Mouse (Mus musculus): ENCODE measurements around the gene Tmem145. TPM values are rescaled to one million over a fixed set of nuclear protein-coding genes. Genes with fewer than 3 reads are reported as not detected.
A peak's percentile ranks its signal among the peaks of the same experiment; 100 is the strongest.
"Not testable (repeated sequence)": the region's sequence is repeated elsewhere in the genome, so short reads cannot be mapped to it uniquely, and the experiment has no call there.

The Tmem145 gene
- total RNA-seq (2021): 10 to 100 TPM; 47.8 to 55.1 TPM

DNA sequence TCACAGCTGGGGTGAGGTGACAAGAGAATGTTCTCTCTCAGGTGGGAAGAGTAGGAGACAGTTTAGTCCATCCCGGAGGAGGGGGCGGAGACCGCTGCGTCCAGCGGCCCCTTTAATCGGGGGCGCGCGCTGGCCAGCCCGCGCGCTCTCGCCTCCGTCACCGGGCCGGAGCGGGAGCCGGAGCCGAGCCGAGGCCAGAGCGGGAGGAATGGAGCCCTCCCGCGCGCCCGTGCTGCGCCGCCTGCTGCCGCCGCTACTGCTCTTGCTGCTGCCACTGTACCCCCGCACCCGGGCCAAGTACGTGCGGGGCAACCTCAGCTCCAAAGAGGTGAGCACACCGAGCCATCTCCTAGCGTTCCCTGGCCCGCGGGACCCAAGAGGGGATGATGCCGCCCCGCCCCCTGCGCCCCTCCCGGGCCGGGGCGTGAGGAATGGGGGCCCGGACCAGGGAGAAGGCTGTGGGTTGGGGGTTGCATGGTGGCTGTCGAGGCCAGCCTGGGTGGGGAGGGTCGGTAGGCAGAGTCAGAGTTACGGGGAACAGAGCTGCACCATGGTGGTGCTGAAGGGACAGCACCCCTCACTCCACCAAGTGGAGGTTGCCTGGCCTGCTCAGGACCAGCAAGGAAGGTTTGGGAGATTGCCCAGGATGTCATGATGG lies at the start of gene Tmem145:
TSS of gene Tmem145 (plus strand) at position 151 of the 658 bp plus-strand sequence.
- intact Hi-C loops (cut with DNase I): no loop called here
- DNase-seq (ENCODE audit: low spot score in 2 of 2): peak; percentile 35 to 37

DNA sequence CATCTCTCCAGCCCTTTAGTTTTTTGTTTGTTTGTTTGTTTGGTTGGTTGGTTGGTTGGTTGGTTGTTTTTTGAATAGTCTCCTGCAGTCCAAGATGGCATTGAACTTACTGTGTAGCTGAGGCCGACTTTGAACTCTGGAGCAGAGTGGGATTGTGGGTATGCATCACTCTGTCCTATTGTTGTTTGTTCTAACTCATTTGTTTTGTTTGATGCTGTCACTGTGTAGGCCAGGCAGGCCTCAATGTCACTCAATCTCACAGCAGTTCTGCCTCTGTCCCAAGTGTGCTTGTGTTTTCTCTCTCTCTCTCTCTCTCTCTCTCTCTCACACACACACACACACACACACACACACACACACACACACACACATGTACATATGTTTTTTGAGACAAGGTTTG lies 44.0 kb upstream of the Tmem145 start:
- DNase-seq (ENCODE audit: low spot score in 2 of 2): no peak
- intact Hi-C loops (cut with DNase I): no loop called here

DNA sequence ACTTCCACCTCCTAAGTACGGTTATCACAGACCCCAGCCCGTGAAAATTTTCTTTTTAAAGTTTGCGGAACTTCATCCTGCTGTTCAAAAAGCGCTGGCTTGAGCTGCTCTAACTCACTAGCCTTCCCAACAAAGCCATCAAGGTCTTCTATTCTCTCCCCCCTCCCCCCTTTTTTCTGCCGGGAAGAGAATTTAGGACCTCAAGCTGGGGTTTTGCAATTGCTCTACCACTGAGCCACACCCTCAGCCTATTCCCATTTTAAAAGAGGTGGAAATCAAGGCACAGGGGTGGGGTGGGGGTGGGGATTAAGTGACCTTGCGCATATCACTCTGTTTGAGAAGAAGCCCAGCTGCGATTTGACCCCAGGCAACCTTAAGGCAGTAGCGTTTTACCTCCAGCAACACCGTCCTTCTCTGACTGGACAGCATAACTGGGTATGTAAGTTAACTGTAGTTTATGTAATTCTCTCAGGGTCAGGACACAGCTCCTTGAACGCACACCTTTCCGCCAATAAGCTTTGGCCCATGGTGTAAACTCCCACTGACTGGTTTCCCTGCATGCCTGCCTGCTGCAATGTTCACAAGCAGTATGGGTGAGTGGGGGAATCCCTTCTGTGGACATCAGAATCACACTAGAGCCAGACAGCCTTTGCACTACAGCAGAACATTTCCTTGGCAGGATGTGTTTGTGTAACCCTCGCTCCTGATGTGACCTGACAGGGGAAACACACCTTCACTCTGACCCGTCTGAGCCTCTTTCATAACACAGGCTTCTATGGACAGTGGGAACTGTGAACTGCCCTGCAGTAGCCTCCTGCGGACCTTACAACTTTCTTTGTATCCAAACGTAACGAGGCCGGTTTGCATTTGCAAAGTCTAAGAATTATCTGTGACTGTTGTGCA lies 41.7 kb upstream of the Tmem145 start:
- no peak for DNase-seq (ENCODE audit: low spot score in 2 of 2)
- intact Hi-C loops (cut with DNase I): no loop called here

DNA sequence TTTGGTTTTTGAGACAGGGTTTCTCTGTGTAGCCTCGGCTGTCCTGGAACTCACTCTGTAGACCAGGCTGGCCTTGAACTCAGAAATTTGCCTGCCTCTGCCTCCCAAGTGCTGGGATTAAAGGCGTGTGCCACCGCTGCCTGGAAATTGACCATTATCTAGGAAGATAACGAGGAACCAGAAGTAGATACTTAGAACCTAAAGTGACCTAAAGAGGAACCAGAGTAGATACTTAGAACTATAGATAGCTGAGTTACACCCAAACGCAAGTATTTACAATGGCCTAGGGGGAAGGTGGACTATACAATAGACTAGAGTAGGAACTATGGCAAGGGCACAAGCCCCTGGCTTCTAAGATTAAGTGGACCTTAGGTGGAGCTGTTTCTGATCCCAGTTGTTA lies 40.2 kb upstream of the Tmem145 start:
- intact Hi-C loops (cut with DNase I); DNase-seq (ENCODE audit: low spot score in 2 of 2): not testable (repeated sequence)

DNA sequence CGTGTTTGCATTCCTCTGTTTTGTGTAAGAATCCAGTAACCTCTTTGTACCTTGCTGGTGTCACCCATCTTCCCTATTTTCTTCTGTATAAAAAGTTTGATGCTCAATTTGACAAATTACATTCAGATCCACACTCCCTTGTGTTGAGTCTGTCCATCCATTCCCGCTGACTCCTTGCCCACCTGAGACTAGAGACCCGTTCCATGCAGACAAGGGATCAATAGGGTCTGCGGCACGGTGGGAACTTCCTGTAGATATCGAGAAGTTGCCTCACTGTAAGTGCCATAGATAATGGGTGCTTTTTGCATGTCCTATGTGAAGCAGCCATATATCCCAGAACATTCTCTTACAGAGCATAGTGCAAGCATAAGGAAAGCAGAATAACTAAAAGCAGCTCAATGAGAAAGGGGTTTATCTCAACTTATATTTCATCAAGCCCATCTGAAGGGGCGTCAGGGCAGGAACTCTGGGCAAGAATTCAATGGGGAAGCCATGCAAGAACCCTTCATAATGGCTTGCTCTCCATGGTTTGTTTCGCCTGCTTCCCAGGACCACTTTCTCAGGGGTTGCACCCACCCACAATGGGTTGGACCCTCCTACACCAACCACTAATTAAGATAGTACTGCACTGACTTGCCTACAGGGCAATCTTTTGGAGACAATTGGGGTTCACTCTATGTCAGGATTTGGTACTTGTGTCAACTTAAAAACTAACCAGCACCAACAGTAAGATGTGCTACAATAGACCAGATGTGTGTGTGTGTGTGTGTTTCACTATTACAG lies 39.5 kb upstream of the Tmem145 start:
- intact Hi-C loops (cut with DNase I): no loop called here

DNA sequence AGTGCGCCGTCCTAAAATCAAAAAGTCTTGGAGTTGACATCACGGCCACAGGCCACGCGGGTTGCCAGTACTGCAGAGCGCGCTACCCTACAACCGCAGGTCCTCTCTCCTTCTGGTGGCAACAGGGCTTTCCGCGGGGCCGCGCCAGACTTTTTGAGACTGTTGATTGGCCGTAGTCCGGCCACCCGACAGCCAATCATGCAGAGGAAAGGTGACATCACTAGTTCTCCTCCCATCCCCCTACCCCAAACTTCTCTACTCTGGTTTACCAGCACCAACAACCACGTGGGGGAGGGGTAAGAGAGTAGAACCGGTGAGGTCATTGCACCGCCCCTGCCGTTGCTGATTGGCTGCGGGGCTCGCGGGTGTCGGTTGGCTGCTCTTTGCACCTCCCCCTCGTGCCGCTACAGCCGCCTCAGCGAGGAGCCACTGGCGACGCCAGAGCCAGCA lies 38.6 kb upstream of the Tmem145 start, which contains the start of gene Cic:
TSS of gene Cic (plus strand) at position 404 of the 450 bp plus-strand sequence.
- peak; percentile 100 for DNase-seq (ENCODE audit: low spot score in 2 of 2)
- intact Hi-C loops (cut with DNase I): no loop called here

More for the DNA sequence above, 39.5 kb upstream of the Tmem145 start:
- DNase-seq (ENCODE audit: low spot score in 2 of 2): peak in 1 of 2 experiments; percentile 4

DNA sequence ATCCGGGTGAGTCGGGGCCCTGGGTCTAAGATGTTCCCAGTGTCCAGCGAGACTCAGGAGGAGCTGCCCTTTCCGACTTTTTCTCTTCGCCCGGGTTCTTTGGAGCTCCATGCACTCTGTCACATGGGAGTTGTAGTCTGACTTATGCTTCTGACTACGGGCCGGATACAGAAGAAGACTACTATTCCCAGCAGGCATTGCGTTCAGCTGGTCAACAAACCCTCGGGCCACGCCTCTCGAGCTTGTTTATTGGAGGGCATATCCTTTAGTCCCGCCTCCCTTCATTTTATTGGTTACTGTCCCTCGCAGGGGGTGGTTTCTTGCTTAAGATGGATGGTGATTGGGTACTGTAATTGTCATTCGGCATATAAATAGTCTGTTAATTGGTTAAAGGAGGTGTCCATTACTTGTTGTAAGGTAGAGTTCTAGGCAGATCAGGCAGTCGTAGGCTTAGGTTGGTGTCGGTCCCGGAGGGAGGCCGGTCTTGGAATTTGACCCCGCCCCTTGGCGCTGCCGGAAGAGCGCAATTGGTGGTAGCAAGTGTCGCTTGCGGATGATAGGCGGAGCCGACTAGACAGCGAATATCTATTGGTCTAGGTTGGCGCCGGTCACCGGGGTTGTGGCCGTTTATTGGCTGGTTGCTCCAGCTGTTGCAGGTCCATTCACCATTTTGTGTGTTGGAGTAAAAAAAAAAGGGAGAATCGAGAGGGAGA lies 38.0 kb upstream of the Tmem145 start:
- DNase-seq (ENCODE audit: low spot score in 2 of 2): peak; percentile 100
- intact Hi-C loops (cut with DNase I): no loop called here

DNA sequence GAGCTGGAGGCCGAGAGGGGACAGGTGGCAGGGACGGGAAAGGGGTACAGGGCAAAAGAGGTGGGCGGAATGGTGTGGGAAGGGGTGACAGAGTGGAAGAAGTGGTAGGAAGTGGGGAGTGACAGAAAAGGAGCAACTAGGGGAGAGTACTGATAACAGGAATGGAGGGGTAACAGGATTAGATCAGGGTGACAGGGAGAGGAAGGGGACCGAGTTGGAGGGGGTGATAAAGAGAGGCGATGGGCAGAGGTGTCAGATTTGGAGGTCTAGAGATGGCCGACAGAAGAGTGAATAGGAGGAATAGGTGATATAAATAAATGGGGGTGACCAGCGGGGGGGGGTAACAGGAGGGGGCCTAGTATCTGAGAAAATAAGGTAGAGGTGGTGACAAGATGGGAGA lies 37.3 kb upstream of the Tmem145 start:
- DNase-seq (ENCODE audit: low spot score in 2 of 2): no peak
- intact Hi-C loops (cut with DNase I): no loop called here

DNA sequence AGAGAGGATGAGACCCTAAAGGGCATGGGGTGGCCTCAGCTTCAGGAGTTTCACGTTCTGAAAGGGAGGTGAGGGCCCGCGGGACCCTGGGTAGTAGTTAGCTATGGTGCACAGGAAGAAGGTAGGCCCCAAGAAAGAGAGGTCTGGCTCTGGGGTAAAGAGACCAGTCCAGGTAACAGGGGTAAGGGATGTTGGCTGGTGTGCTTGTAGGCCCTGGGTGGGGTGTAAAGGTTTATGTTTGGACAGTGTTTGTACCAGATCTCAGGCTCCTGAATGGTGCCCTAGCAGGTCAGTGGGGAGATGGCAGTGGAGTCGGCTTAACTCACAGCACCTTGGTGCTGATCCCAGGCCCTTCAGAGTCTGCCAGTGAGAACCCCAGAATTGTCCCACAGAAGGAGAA lies 36.9 kb upstream of the Tmem145 start:
- intact Hi-C loops (cut with DNase I): no loop called here
- peak in 1 of 2 experiments; percentile 4 for DNase-seq (ENCODE audit: low spot score in 2 of 2)

DNA sequence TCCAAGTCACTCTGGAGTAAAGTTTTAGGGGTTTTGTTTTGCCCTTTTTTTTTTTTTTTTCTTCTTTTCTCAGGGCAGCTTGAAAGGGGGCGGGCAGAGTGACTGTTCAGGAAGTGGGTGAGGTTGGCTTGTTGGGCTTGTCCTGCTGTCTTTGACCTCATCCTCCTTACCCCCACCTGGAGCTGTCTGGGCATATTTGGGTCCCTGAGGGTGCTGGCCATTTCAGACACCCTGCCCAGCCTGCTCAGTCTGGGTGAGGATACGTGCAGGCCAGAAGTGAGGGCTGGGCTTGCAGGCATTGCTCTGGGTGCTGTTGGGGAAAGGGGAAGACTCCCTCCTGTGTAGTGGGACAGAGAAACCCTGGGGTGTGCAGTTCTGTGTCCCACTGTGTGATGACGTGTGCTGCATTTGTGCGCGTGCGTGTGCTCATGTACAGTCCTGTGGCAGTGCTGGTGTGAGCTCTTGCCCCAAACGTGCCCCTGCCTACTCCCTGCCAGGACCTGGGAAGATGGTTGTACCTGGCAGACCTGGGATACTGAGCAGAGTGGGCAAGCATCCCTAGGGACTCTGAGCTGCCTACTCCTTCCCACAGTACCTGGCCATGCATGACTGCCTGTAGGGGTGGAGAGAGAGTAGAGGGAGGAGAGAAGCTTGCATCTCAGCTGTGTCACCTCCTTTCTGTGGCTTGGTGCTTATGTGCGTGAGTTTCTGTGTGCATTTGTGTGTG lies 36.2 kb upstream of the Tmem145 start:
- no peak for DNase-seq (ENCODE audit: low spot score in 2 of 2)
- intact Hi-C loops (cut with DNase I): no loop called here

DNA sequence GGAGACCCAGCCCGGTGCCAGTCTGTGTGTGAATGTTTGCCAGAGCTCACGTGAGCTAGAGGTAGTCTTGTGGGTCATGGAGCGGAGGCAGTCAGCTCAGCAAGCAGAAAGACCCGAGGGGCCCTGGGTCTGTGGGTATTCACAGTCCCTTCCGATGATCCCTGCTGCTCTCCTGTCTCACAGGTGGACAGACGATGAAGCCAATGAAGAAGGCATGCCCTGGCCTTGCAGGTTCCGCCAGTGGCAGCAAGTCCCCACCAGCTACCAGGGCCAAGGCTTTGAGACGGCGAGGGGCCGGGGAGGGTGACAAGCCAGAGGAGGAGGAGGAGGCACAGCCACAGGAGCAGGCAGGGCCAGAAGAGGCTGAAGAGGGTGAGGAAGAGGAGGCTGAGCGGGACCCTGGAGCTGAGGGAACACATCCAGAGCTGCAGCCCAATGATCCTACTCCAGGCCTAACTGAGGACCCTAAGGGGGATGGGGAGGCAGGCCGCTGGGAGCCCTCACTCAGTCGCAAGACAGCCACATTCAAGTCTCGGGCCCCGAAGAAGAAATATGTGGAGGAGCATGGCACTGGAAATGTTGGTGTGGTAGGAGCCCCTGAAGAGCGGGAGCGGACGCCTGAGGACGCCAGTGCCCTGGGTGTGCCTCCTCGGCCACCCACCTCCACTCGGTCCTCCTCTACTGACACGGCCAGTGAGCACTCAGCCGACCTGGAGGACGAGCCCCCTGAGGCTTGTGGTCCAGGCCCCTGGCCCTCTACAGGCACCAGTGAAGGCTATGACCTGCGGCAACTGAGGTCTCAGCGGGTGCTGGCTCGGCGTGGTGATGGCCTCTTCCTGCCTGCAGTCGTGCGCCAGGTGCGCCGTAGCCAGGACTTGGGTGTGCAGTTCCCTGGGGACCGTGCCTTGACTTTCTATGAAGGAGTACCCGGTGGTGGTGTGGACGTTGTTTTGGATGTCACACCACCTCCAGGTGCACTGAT lies 35.0 kb upstream of the Tmem145 start:
- DNase-seq (ENCODE audit: low spot score in 2 of 2): no peak
- intact Hi-C loops (cut with DNase I): no loop called here

DNA sequence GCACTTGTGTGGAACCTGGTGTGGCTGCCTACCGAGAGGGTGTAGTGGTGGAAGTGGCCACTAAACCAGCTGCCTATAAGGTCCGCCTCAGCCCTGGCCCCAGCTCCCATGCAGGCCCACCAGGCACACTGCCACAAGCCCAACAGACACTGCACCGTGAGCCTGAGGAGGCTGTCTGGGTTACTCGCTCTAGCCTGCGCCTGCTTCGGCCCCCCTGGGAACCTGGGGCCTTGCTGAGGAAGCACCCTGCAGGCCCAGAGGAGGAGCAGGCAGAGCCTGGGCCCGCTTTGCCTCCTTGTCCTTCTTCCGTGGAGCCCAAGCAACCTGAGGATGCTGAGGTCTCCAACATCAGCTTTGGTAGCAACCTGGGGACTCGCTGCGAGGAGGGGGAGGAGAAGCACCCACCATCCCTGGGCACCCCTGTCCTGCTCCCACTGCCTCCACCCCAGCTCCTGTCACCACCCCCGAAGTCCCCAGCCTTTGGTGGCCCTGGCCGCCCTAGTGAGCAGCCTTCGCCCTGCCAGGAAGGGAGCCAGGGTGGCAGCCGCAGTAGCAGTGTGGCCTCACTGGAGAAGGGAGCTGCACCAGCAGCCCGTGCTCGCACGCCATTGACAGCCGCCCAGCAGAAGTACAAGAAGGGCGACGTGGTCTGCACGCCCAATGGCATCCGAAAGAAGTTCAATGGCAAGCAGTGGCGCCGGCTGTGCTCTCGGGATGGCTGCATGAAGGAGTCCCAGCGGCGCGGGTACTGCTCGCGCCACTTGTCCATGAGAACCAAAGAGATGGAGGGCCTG lies 34.1 kb upstream of the Tmem145 start:
- intact Hi-C loops (cut with DNase I): no loop called here
- DNase-seq (ENCODE audit: low spot score in 2 of 2): no peak

DNA sequence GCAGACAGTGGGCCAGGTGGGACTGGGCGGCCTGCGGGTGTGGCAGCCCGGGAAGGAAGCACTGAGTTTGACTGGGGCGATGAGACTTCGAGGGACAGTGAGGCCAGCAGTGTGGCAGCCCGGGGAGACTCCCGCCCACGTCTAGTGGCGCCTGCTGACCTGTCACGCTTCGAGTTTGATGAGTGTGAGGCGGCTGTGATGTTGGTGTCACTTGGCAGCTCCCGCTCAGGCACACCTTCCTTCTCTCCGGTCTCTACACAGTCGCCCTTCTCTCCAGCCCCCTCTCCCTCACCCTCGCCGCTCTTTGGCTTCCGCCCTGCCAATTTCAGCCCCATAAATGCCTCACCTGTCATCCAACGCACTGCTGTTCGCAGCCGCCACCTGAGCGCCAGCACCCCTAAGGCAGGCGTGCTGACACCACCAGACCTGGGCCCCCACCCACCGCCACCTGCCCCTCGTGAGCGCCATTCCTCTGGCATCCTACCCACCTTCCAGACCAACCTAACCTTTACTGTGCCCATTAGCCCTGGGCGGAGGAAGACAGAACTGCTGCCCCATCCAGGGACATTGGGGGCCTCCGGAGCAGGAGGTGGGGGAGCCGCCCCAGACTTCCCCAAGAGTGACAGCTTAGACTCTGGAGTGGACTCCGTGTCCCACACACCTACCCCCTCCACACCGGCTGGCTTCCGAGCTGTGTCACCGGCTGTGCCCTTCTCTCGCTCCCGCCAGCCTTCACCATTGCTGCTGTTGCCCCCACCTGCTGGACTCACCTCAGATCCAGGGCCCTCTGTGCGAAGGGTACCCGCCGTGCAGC lies 33.3 kb upstream of the Tmem145 start:
- intact Hi-C loops (cut with DNase I): no loop called here
- DNase-seq (ENCODE audit: low spot score in 2 of 2): no peak

DNA sequence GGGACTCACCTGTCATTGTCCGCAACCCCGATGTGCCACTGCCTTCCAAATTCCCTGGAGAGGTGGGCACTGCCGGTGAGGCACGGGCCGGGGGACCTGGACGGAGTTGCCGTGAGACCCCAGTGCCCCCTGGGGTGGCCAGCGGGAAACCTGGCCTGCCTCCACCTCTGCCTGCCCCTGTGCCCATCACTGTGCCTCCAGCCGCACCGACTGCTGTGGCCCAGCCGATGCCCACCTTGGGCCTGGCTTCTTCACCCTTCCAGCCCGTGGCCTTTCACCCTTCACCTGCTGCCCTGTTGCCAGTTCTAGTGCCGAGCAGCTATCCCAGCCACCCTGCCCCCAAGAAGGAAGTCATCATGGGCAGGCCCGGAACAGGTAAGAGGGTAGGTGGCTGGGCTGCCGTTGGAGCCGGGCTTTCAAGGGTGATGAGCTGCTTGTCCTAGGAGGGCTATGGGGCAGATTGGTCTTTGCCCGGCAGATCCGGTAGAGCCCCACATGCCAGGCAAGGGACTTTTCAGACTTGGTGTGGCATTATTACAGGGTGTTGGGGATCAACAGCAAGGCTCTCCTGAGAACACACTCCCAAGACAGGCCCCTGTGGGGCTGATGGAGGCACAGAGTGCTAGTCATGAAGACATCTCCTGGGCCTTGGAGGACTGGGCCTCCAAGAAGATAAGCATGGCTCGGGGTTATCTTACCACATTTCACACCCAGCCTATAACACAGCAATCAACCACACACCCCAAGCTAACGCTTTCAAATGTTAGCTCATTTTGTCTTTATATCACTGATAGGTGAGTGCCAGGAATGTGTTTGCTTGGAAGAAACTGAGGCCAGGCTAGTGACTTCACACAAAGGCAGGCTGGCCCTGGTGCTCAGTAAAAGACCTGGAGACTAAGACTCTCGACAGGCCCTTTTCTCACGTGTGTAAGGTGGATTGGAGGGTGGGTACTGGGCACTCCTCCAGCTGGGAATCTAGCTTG lies 32.4 kb upstream of the Tmem145 start:
- no peak for DNase-seq (ENCODE audit: low spot score in 2 of 2)
- intact Hi-C loops (cut with DNase I): no loop called here

DNA sequence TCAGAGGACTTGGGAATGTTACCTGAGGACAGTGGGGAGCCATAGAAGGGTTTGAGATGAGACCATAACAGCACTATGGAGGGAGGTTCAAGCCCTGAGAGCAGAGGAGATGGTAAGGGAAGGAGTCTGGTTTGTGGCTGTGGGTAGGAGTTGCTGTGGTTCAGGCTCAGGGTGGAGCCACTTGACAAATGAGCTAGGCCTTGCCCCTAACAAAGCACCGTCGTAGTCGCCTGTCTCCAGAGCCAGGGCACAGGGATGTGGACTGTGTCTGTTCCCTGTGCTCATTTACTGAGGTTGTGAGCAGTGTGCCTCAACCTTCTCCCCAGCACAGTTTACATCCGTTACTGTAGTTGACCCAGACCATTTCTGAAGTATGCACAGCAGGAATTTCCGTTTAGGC lies 31.3 kb upstream of the Tmem145 start:
- intact Hi-C loops (cut with DNase I): no loop called here
- no peak for DNase-seq (ENCODE audit: low spot score in 2 of 2)
